Mouse (Mus musculus) CD8-positive naive resting alpha-beta T cell, adult 2 months (primary cell): Measurements from ENCODE around the gene Zbtb20.

ENCODE experiments used
- DNase-seq, 2 experiments: peaks; one replicate each; pipeline ENCODE4 v3.0.0; 2022; ENCODE audit warnings: low read depth in 2 of 2, low spot score in 2 of 2

The Zbtb20 gene

DNA sequence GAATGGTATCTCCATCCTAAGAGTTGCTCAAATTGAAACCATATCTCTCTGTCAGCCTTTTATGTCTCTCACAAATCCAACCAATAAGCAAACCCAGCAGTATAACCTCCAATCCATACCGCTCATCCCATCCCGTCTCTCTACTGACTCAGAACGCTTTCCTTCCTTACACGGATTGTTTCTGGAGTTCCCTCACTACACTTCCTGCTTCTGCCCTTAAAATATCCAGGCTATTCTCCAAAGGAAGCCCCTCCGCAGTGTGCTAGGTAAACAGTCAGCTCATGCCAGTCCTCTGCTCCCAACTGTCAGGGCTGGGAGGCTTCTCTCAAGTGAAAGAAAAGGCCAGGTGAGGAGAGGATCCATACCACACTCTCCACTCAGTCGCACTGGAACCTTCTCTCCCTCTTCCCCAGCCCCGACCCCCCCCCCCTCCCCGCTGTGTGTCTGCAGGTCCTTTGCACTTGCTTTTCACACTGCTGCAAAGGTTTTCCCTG, 563.2 kb downstream of the Zbtb20 start:
- DNase-seq, result no peak

DNA sequence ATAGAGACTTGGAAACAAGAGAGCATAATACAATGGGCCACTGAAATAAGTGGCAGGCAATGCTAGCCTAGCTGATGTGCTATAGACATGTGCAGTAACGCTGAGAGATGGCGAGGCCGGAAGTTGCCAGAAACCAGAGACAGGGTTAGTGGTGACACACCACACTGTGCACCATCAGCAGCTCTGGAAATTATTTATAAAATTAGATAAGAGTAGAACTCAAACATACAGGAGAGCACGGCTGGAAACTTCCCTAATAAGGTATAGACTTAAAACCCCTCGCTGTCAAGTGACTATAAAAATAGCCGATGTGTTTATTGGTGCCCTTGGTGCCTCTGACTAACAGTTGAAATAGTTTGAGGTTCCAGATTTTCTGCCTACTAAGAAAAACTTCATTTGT, 565.7 kb downstream of the Zbtb20 start:
- no peak for DNase-seq

DNA sequence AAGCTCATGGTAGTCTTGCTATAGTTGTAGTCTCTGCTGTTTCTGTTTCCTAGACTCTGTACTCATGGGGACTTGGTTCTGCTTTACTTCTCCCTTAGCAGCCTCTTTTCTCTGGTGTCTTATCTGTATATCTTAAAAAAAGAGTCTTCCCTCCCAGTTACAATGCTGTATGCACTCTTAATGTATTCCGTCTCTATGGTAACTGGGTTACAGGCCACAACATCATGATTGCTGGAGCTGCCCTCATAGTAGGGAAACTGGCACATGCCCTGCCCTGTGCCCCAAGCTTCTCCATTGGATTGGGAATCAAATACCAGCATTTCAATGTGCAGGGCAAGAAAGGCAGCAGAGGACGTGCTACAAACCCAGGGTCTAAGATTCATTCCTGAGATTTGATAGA, 567.4 kb downstream of the Zbtb20 start:
- no peak for DNase-seq

- DNase-seq, result no peak
Observed at GRCm38 (mm10) chr16:43448141-43448981, 572.7 kb downstream of the Zbtb20 start.

- no peak for DNase-seq
Observed at GRCm38 (mm10) chr16:43454370-43454934, 578.8 kb downstream of the Zbtb20 start.

GRCm38 (mm10) chr16:43456446-43457172, 580.9 kb downstream of the Zbtb20 start:
- DNase-seq, result no peak

GRCm38 (mm10) chr16:43457814-43458213, 582.1 kb downstream of the Zbtb20 start:
- DNase-seq, result no peak

DNA sequence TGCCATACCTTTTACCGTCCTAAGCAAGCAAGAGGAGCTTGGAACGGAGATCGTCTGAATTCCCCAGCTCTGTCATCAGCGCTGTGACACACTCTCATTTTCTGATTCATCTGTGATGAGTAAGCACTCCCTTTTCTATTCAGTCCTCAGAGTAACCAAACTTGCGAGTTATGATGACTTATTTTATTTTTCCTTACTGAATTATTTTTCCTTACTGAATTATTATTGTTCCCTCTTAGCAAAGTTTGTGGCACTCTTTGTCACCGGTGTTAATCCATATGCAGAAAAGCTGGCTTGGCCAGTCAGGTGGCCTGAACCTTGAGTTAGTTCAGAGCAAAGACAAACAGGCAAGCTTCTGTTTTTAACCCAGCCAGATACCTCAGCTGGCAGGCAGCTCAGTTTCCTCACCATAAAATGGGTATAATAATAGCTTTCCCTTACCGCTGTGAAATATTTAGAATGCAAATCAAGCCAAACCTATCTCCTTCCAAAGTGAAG, 583.1 kb downstream of the Zbtb20 start:
- no peak for DNase-seq

- no peak for DNase-seq
Observed at GRCm38 (mm10) chr16:43461745-43462378, 586.2 kb downstream of the Zbtb20 start.

DNA sequence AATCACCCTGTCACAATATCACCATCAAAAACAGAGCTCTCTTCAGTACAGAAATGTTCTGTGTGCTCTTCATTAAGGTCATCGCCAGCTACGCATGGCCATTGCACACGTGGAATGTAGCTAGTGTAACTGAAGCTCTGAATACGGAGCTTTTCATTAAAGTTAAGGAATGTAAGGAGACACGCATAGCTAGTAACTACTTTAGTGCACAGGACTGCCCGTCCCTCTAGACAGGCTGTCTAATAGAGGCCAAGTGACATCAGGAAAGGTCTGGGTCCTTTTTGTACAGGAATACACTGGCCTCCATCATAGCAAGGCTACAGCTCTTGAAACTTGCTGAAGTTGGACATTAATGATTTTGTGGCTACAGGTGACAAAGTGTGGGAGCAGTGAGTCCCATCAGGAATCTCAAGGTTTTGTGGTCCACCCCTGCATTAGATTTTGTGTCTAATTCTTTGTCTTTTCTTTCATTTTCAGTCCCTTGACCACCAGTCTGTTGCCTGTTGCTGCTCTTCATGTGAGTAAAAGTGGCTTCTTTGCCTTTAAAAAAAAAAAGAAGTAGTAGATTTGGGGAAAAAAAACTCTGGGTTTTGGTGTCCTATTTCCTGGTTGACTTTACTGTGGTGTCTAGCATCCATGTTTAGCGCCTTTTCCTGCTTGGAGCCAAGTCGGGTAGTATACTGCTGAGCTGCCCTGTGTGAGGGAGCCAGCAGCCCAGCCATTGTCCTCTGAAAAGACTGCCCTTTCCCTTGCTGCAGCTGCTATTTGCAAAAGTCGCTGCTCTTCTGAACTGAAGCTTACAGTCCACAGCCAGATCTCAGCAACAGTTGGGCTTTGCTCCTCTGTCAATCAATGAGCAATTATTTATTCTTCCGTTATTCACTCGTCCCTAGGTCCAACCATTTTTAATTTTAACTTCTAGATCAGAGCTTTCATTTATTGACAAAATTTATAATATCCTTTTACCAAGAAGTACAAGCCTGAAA, 587.1 kb downstream of the Zbtb20 start:
- no peak for DNase-seq

GRCm38 (mm10) chr16:43463684-43464475, 588.2 kb downstream of the Zbtb20 start:
- no peak for DNase-seq

DNA sequence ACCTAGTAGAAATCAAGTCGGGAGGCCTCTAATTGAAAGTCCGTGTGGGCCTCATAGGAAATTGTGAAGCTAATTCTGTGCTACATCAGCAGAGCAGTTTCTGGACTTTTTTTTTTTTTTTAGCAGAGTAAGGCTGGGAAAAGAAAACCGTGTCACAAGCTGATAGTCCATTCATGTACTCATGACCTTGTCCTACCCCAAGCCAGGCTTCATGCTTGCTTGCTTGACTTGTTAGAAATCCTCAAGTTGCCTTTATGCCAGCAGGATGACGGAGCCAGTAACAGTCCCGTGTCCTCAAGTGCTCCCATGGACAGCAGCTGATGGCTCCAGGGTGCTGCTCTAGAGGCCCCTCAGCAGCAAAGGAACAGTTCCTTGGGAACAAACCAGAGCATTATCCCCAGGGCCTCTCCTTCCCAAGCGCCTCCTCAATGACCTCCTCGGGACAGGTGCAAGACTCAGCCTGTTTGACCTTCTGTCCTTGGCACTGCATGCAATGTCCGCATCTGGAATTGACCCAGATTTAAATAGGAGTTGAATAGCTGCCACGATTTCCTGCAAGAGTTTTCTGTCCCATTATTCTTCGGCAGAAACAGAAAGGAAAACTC, 588.9 kb downstream of the Zbtb20 start:
- no peak for DNase-seq

- no peak for DNase-seq
Observed at GRCm38 (mm10) chr16:43465368-43465839, 589.7 kb downstream of the Zbtb20 start.

DNA sequence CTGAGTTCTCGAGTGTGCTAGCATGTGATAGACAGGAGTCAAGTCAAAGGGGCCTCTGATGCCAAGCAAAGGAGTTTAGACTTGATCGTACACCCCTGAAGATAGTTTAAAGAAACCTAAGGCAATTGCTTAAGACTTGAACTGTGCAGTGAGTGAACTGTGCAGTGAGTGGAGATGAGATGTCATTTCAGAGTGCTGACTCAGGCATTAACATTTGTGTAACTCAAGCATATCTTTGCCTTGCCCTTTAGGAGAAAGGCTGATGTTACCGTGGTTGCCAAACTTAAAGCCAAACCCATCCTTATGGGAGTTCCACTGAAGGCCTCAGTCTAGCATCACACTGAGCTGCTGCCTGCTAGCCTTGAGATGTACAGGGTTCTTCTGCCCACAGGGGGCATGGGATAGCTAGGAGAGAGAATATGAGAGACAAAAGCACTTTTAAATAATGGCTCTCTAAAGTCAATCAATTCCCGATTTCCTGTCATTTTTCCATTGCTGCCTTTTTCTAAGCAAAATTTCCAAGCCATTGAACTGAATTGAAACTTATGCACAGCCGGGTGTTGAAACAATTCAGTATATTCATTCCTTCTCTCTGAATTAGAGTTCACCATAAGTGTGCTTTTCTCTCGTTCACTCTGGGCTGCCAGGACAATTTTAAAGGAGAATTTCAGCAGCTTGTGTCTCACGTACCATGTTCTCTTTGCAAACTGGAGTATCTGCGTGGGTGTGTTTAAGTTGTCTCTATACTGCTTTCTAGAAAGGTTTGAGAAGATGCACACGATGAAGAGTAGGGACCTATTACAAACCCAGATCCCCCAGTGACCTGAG, 590.5 kb downstream of the Zbtb20 start:
- no peak for DNase-seq

- DNase-seq, result no peak
Observed at GRCm38 (mm10) chr16:43466749-43467065, 591.0 kb downstream of the Zbtb20 start.

- DNase-seq, result no peak
Observed at GRCm38 (mm10) chr16:43471060-43471459, 595.4 kb downstream of the Zbtb20 start.

- no peak for DNase-seq
Observed at GRCm38 (mm10) chr16:43474941-43475728, 599.5 kb downstream of the Zbtb20 start.
